Mouse (Mus musculus) kidney, postnatal 14 days (tissue): ENCODE measurements around the gene Pygo1.
A peak's percentile ranks its signal among the peaks of the same experiment; 100 is the strongest.

Source experiments
- DNase-seq: peaks from one replicate; pipeline ENCODE4 v3.0.0; 2022; ENCODE audit warnings: mixed read lengths

Pygo1 gene

DNA sequence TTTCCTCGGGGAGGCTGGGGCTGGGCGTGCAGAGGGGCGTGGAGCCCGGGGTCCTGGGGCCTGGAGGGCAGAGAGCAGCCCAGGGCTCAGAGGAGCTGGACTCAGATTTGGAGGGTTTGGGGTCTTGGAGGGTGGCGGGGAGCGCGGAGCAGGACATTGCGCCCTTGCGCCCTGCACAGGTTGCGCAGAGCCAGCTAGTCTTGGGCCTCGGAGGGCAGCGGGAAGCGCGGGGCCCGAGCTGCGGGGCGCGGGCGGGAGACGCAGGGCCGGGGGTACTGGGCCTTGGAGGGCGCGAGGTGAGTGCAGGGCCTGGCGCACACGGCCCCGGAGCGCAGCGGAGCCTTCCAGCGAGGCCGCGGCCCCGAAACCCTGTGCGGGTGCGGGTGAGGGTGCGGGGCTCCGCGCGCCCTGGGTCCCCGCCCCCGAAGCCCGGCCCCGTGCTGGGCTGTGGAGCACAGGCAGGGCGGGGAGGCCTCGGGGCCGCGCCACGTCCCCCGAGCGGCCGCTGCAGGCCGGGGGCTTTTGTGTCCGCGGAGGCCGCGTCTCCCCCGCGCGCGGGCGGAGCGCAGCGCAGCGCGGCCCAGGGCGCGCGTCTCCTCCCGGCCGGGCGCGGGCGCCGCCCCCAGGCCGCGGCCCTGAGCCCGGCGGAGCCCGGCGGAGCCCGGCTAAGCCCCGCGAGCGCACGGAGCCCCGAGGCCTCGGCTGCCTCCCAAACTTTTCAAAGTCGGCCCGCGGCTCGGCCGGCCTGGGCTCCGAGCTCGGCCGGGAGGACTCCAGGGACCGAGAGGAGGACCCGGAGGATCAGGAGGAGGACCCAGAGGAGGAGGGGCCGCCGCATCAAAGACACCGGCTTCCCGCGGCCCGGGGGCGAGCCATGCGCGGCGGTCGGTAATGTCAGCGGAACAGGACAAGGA, at the start of gene Pygo1:
Gene Pygo1 (plus strand): TSS at position 625 of the 914 bp plus-strand sequence.
- peak; percentile 49 for DNase-seq

DNA sequence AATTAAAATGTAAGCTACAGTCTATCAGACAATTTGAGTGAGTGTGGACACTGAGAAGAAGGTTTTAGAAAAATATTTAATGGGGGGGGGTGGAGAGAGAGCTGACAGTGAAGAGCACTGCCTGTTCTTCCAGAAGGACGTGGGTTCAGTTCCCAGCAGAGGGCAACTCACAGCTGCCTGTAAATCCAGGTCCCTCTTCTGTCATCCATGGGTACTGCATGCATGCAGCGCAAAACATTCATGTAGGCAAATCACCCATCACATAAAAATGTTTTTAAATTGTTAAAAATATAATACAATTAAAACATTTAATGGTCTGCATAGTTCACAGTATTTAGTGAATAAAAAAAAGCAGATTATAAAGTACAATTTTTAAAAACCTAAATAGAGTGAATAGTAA, 49.6 kb upstream of the Pygo1 start:
- no peak for DNase-seq

DNA sequence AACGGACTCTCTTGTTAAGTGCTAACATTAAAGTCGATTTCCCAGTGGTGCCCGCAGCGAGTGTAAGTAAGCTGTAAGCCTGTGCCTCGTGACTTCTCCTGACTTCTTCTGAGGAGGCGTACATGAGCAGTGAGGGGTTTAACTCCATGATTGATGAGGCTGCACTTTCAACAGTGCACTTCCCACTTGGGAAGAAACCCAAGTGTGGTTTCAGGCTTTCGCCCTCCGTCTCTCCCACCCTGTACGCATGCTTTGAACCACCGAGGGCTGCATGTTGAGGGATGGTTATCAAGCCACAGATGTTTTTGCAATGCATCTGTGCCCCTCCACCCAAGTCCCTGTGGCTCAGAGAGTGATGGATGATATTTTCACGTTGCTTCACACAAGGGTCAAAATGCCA, 47.5 kb upstream of the Pygo1 start:
- DNase-seq: no peak

DNA sequence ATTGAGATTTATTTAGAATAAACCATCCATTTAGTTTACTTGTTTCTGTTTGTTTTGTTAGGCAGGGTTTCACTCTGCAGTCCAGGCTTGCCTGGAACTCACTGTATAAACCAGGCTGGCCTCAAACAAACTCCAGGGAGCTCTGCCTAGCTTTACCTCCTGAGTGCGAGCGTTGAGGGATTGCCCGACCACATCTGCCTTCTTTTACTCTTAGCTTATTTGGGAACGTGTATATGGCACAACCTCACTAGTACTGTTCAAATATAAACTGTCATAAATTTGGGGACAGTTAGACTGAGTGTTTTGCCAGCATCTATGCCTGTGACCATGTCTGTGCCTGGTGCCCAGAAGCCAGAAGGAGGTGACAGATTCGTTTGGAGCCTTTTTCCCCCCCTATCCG, 46.8 kb upstream of the Pygo1 start:
- no peak for DNase-seq

DNA sequence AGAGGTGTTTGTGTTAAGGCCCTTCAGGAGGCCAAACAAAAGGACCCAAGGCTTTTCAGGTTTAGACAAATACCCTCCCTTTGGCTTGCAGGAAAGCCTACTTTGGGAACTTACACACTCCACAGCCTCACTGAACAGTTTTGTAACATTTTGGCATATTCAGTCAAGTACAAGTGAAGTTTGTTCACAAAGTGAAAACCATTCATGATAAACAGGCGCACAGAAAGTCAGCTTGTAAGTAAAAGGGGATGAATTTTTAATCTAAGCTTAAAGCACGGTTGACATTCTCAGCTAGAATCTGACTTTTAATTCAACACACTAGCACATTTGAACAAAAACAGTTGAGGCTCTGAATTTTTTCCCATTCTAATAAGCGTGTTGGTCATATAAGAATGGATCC, 45.8 kb upstream of the Pygo1 start:
- no peak for DNase-seq

GRCm38 (mm10) chr9:72880225-72880960, 45.1 kb upstream of the Pygo1 start:
- peak; percentile 55 for DNase-seq

- peak; percentile 83 for DNase-seq
Observed at GRCm38 (mm10) chr9:72881026-72881768, 44.2 kb upstream of the Pygo1 start.

DNA sequence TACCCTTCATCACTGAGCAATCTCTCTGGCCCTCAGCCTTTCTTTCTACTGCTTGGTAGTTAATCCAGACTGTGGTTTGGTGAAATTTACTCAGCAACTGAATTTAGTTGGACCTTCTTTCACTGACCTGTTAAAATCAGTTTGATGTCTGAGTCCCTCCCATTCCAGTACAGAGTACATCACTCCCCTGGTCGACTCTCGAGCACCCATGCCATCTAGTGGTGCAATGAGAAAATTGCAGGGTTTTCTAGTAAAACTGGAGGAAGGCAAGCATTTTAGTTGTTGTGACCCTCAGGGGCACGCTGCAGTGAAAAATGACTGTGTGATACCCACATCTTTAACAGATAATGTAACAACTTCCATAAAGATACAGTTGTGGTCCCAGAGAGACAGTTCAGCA, 41.5 kb upstream of the Pygo1 start:
- peak; percentile 61 for DNase-seq

DNA sequence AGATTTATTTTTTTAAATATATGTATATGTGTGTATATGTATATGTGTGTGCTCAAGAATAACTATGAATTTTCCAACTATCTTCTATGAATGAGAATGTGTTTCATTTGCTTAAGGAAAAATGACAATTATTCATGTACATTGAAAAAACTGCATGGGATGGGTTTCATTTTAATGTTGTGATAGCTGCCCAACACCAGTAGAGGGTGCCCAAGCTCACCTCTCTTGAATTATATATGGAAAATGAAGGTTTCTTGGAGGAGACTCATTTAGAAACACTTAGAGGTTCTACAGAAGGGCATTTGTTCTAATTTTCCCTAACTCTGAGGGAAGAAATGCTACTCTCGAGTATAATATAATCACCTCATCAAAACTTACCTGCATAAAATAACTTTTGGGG, 35.7 kb upstream of the Pygo1 start:
- DNase-seq: no peak

- no peak for DNase-seq
Observed at GRCm38 (mm10) chr9:72890499-72891085, 34.9 kb upstream of the Pygo1 start.

DNA sequence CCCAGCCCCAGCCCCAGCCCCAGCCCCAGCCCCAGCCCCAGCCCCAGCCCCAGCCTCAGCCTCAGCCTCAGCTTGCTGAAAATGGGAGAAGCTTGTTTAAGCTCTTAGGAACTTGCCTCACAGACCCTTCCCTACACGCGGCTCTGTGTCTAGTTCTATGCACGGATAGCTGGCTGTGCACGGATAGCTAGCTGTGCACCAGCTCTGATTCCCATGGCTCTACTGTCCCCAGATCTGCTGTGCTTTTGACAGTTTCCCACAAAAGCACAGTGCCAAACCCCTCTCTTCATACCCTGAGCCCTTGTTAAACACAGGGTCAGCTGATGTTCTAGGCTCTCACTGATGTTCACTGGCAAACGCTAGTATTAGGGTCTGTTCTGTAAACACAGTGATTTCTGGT, 32.7 kb upstream of the Pygo1 start:
- no peak for DNase-seq

GRCm38 (mm10) chr9:72894796-72895352, 30.6 kb upstream of the Pygo1 start:
- no peak for DNase-seq

GRCm38 (mm10) chr9:72902057-72902456, 23.4 kb upstream of the Pygo1 start:
- DNase-seq: no peak

- no peak for DNase-seq
Observed at GRCm38 (mm10) chr9:72902611-72903010, 22.8 kb upstream of the Pygo1 start.

DNA sequence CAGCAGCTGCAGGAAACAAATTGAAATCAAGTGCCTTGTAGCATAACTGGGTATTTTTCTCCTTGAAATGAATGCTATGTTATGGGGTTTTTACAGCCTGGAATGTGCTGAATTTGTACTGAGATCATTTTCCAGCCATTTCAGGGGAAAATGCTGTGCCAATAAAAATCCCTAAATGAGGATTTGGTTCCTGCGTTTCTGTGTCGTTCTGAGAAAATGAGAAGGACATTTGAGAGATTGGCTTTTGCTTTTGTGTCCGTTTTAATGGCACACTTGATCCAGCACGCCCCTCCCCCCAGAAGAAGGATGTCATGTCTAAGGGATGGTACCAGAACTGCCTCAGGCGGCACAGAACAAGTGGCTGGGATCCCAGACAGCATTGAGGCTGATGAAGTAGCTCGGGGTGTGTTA, 18.7 kb upstream of the Pygo1 start:
- no peak for DNase-seq

GRCm38 (mm10) chr9:72911381-72911780, 14.1 kb upstream of the Pygo1 start:
- no peak for DNase-seq

DNA sequence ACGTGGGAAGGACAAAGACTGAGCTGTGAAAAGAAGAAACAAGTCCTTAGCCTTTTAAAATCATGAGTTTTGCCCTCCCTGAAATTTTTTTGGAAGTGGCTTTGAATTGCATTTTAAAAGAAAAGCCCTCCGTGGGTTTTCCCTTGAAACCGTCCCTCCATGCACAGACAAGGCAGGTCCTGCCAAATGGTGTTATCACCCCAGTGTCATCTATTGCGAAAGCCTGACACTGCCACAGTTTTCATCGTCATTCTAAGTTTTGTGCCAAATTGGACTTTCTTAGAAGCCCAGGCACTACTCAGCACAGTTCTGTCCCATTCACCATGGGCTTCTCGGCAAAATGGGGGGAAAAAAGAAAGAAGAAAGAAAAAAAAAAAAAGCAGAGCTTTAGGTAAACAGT, 11.9 kb upstream of the Pygo1 start:
- DNase-seq: no peak

DNA sequence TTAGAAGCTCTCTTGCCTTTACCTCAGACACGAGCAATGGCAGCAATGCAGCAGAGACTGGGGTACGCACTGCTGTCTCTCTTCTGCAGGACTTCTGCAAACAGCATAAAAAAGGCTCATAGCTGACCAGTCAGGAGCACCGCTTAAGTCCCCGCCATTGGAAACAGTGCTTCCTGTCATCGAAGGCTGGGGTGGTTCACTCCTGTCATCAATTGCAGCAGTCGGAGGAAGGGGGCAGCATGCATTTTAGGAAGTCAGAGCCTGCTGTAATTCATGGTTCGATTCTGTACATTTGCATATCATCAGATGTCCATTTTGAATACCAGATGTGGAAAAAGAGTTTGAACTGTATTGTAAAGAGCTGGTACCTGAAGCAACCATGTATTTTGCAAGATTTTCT, 9.7 kb upstream of the Pygo1 start:
- DNase-seq: no peak

GRCm38 (mm10) chr9:72923068-72923467, 2.4 kb upstream of the Pygo1 start:
- no peak for DNase-seq

DNA sequence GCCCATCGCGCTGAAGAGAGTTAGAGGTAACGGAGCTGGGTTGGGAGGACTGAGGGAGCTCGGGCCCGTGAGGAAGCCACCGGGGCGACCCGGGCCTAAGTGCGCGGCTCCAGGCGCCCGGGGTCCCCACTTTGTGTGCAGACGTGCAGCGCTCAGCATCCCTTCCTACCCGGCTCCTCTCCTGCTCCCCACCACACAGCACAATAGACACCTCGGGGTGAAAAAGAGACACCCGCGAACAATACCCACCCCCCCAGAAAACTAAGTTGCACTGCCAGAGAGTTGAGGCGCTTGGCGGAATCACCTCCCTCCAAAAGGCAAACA, 452 bp downstream of the Pygo1 start:
- no peak for DNase-seq

- DNase-seq: no peak
Observed at GRCm38 (mm10) chr9:72931166-72931790, 5.8 kb downstream of the Pygo1 start.

DNA sequence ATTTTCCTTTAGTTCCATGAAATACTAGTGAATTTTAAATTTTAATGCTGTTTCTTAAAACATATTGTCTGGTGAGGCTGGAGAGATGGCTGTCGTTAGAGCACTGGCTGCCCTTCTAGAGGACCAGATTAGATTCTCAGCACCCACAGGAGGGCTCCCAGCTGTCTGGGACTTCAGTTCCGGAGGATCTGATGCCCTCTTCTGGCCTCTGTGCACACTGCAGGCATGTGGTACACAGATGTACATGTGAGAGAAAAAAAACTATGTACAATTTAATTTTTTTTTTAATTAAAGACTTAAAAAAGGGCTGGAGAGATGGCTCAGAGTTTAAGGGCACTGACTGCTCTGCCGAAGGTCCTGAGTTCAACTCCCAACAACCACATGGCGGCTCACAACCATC, 9.9 kb downstream of the Pygo1 start:
- DNase-seq: no peak
